Comparison of ENCODE assay signal across 10 mouse cellular contexts in the genomic region with DNA sequence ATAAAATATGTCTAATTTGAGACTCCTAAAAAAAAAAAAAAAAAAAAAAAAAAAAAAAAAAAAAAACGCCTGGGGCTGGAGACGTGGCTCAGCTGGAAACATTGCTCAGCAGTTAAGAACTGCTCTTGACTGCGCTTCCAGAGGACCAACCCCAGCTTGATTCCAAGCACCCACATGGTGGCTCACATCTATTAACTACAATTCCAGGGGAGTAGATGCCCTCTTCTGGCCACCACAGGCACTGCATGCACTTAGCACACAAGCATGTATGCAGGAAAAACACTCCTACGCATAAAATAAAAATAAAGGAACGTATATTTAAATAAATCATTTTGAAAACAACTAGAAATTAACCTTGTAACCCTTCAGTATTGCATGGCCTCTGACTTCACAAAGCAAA.
DNase-seq lines count a peak whose midpoint lies in the region; ATAC-seq lines count a peak whose summit lies in the region.
"Had no signal": no experiment of that assay in that cellular context is flagged by ENCODE, and none has a peak within 500 bp of the region (broad histone marks: within the 10 kb centered on the region; RNA-seq: fewer than 3 reads in every experiment).

No protein-coding gene starts in this region.

- no peak overlapping the region for H3K27ac ChIP-seq in embryonic facial prominence, embryonic 11.5 days (replicated peaks; ENCODE audit: low read depth, low read length)
- H3K27ac ChIP-seq in embryonic facial prominence, embryonic 10.5 days (replicated peaks), result no peak overlapping the region
- H3K27ac ChIP-seq: limb, embryonic 10.5 days had no signal

- H3K27me3 ChIP-seq in embryonic facial prominence, embryonic 11.5 days (ENCODE audit: control insufficient read depth, insufficient read depth, low read length), result no peaks in the 10 kb centered on the region
- H3K27me3 ChIP-seq in embryonic facial prominence, embryonic 10.5 days (replicated peaks; ENCODE audit: low read depth, poor library complexity, severe bottlenecking), result no peaks in the 10 kb centered on the region

- H3K9me3 ChIP-seq in embryonic facial prominence, embryonic 11.5 days (replicated peaks; ENCODE audit: control insufficient read depth, low read length), result no peaks in the 10 kb centered on the region
- no peaks in the 10 kb centered on the region for H3K9me3 ChIP-seq in embryonic facial prominence, embryonic 10.5 days
- H3K9me3 ChIP-seq: limb, embryonic 10.5 days had no signal

- no peaks in the 10 kb centered on the region for H3K4me1 ChIP-seq in embryonic facial prominence, embryonic 11.5 days (ENCODE audit: control insufficient read depth, insufficient read depth, low read length)
- H3K4me1 ChIP-seq in embryonic facial prominence, embryonic 10.5 days, result no peaks in the 10 kb centered on the region

- peak; percentile 3 for DNase-seq in embryonic facial prominence, embryonic 11.5 days (ENCODE audit: low spot score)
- DNase-seq in embryonic facial prominence, embryonic 10.5 days (ENCODE audit: low spot score), result no peak
- peak; percentile 6 for DNase-seq in ovary, postnatal 36 days (ENCODE audit: low spot score)
- no peak for DNase-seq in ovary, adult 18-20 months (ENCODE audit: low spot score)
- DNase-seq in kidney, adult 9 months, result peak; percentile 37
- DNase-seq in thymus, postnatal 4 days, result peak; percentile 37
- DNase-seq in yolk sac, embryonic 10.5 days (ENCODE audit: low spot score), result no peak
- DNase-seq in Muller cell, postnatal 12 days (ENCODE audit: inconsistent ontology term), result no peak

- ATAC-seq in embryonic facial prominence, embryonic 11.5 days (replicated peaks; ENCODE audit: insufficient number of reproducible peaks, low FRiP score, low TSS enrichment, low read depth), result no peak

- H3K4me3 ChIP-seq in embryonic facial prominence, embryonic 11.5 days (ENCODE audit: low read depth, low read length), result no peak overlapping the region
- H3K4me3 ChIP-seq in embryonic facial prominence, embryonic 10.5 days, result no peak overlapping the region
- H3K4me3 ChIP-seq: erythroblast, embryonic 14.5 days; limb, embryonic 10.5 days had no signal

- no peaks in the 10 kb centered on the region for H3K36me3 ChIP-seq in embryonic facial prominence, embryonic 11.5 days (replicated peaks; ENCODE audit: control insufficient read depth, insufficient read depth, low read depth, low read length)
- no peaks in the 10 kb centered on the region for H3K36me3 ChIP-seq in embryonic facial prominence, embryonic 10.5 days (replicated peaks)
- H3K36me3 ChIP-seq: limb, embryonic 10.5 days had no signal

- H3K9ac ChIP-seq in embryonic facial prominence, embryonic 11.5 days (replicated peaks; ENCODE audit: low read length), result no peak overlapping the region

- 85% methylated on average over 5 of the region's 5 CpGs for WGBS in embryonic facial prominence, embryonic 11.5 days
- WGBS in embryonic facial prominence, embryonic 10.5 days, result 82% methylated on average over 5 of the region's 5 CpGs

- H3K4me2 ChIP-seq in embryonic facial prominence, embryonic 11.5 days (ENCODE audit: low read depth, low read length), result no peak overlapping the region

Comparison
In these comparisons a context has a peak if more than half of its experiments do, and no peak if none do; other contexts are left out.
1. DNase-seq: peak in embryonic facial prominence, embryonic 11.5 days (single experiment), ovary, postnatal 36 days (single experiment), kidney, adult 9 months (single experiment) and thymus, postnatal 4 days (single experiment); none in embryonic facial prominence, embryonic 10.5 days (single experiment), ovary, adult 18-20 months (single experiment), yolk sac, embryonic 10.5 days (single experiment) and Muller cell, postnatal 12 days (single experiment).